28 mouse cellular contexts compared by ENCODE assay signal in the genomic region with DNA sequence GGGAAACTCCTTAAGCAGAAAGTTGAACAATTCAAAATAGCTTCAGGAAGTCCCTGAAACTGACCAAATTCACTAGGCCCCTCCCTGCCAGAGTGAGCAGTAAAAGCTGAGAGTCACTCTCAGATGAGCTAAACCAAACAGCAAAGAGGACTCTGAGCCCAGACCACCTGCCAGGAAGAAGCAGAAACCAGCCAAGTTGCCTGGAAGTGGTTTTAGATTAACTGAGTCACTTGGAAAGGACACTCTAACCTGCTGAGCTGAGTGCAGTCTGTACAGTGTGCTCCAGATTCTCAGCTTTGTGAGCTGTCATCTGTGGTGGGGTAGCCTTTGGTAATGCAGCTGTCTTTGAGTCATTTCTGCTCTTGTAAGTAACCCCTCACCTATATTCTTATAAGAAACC. TPM values are rescaled to one million over a fixed set of nuclear protein-coding genes. Genes with fewer than 3 reads are reported as not detected.
"Had no signal": no experiment of that assay in that cellular context is flagged by ENCODE, and none has a peak within 500 bp of the region (broad histone marks: within the 10 kb centered on the region; RNA-seq: fewer than 3 reads in every experiment).

No protein-coding gene starts in this region.

- H3K4me2 ChIP-seq: limb, embryonic 12.5 days; limb, embryonic 15.5 days; liver, embryonic 12.5 days; liver, embryonic 15.5 days; midbrain, embryonic 11.5 days had no signal

- DNase-seq: left cerebral cortex, postnatal 4 days; lung, adult 2 months; lung, postnatal 14 days; lung, postnatal 4 days; midbrain, embryonic 14.5 days; thymus, adult 18-20 months; thymus, postnatal 36 days had no signal

- H3K27me3 ChIP-seq: limb, embryonic 12.5 days; limb, embryonic 15.5 days; liver, embryonic 15.5 days had no signal

- H3K27ac ChIP-seq: kidney, postnatal 0 days; limb, embryonic 12.5 days; limb, embryonic 15.5 days; liver, embryonic 12.5 days; liver, embryonic 15.5 days had no signal

- H3K9me3 ChIP-seq: limb, embryonic 12.5 days; limb, embryonic 15.5 days; liver, embryonic 12.5 days; liver, embryonic 15.5 days had no signal

- H3K9ac ChIP-seq: limb, embryonic 12.5 days; limb, embryonic 15.5 days; liver, embryonic 12.5 days; liver, embryonic 15.5 days had no signal

- ATAC-seq: liver, embryonic 12.5 days had no signal

- H3K4me1 ChIP-seq: limb, embryonic 12.5 days had no signal

- H3K36me3 ChIP-seq: limb, embryonic 12.5 days; limb, embryonic 15.5 days; liver, embryonic 12.5 days; liver, embryonic 15.5 days had no signal

- H3K4me3 ChIP-seq: limb, embryonic 12.5 days; limb, embryonic 15.5 days; liver, embryonic 12.5 days; liver, embryonic 15.5 days had no signal

RNA-seq across cellular contexts. Expression of a gene that starts 34.5 kb away (rescaled TPM):
- total RNA-seq: layer of hippocampus, adult 18-20 months; layer of hippocampus, postnatal 14 days; left cerebral cortex, adult 8-10 months; left cerebral cortex, postnatal 14 days; left cerebral cortex, postnatal 4 days; midbrain, postnatal 0 days had no signal
- polyA plus RNA-seq: limb, embryonic 15.5 days; lung, adult 2 months; midbrain, postnatal 0 days; neural tube, embryonic 14.5 days; urinary bladder, adult 2 months had no signal

RNA-seq across cellular contexts. Expression of a gene that starts 44.4 kb away (rescaled TPM):
- total RNA-seq: layer of hippocampus, adult 18-20 months; layer of hippocampus, postnatal 14 days; left cerebral cortex, adult 8-10 months; left cerebral cortex, postnatal 14 days; left cerebral cortex, postnatal 4 days; megakaryocyte-erythroid progenitor cell, adult 5-6 weeks; midbrain, postnatal 0 days had no signal
- polyA plus RNA-seq: limb, embryonic 12.5 days; limb, embryonic 15.5 days; lung, adult 2 months; lung, embryonic 16.5 days; midbrain, embryonic 14.5 days; midbrain, postnatal 0 days; neural tube, embryonic 14.5 days; urinary bladder, adult 2 months had no signal

RNA-seq across cellular contexts. Expression of a gene that starts 50.4 kb away (rescaled TPM):
- total RNA-seq: layer of hippocampus, adult 18-20 months; layer of hippocampus, postnatal 14 days; left cerebral cortex, adult 8-10 months; left cerebral cortex, postnatal 14 days; left cerebral cortex, postnatal 4 days; megakaryocyte progenitor cell, adult 5-6 weeks; midbrain, postnatal 0 days had no signal
- polyA plus RNA-seq: intestine, embryonic 14.5 days; limb, embryonic 12.5 days; lung, adult 2 months; lung, embryonic 16.5 days; midbrain, embryonic 11.5 days; midbrain, embryonic 14.5 days; midbrain, postnatal 0 days; neural tube, embryonic 11.5 days; neural tube, embryonic 14.5 days; stomach, embryonic 16.5 days; urinary bladder, adult 2 months had no signal

RNA-seq across cellular contexts. Expression of a gene that starts 56.1 kb away (rescaled TPM):
- total RNA-seq: layer of hippocampus, adult 18-20 months; layer of hippocampus, postnatal 14 days; left cerebral cortex, adult 8-10 months; left cerebral cortex, postnatal 14 days; left cerebral cortex, postnatal 4 days; megakaryocyte progenitor cell, adult 5-6 weeks; midbrain, postnatal 0 days had no signal
- polyA plus RNA-seq: limb, embryonic 12.5 days; limb, embryonic 15.5 days; lung, adult 2 months; lung, embryonic 16.5 days; midbrain, embryonic 14.5 days; midbrain, postnatal 0 days; neural tube, embryonic 14.5 days; spleen, adult 2 months; testis, adult 2 months; urinary bladder, adult 2 months had no signal
